Mouse (Mus musculus) testis, adult 2 months (tissue): Measurements from ENCODE around the gene Prdx1.

Experiments used
- CTCF ChIP-seq: fragments of 200-500 bp; IDR thresholded peaks from 2 replicates; pipeline ENCODE4 v1.5.1; 2012; ENCODE audit warnings: low read depth, mild to moderate bottlenecking, inconsistent platforms, low read length, moderate library complexity; ENCODE audit not compliant: control insufficient read depth, insufficient read depth, insufficient replicate concordance
- POLR2A ChIP-seq: fragments of 200-500 bp; IDR thresholded peaks from 2 replicates; pipeline ENCODE4 v1.6.1; 2012; ENCODE audit warnings: low read depth, mild to moderate bottlenecking, inconsistent platforms, low read length, moderate library complexity; ENCODE audit not compliant: control insufficient read depth

- no peak for TF ChIP-seq CTCF
- no peak for TF ChIP-seq POLR2A
Observed at GRCm38 (mm10) chr4:116693785-116694184, 8.4 kb downstream of the Prdx1 start.
